Mouse (Mus musculus) CH12.LX (cell line): ENCODE data around the gene Hcn4. TPM values are rescaled to one million over a fixed set of nuclear protein-coding genes. Genes with fewer than 3 reads are reported as not detected.

Source experiments
- DNase-seq: peaks from one replicate; pipeline ENCODE4 v3.0.0-alpha.2; 2013; ENCODE audit errors: extremely low read depth
- H3K27ac ChIP-seq: 2 replicates; pipeline ENCODE4 v1.5.1; 2012; ENCODE audit warnings: low read depth, mild to moderate bottlenecking, control low read depth, moderate library complexity; ENCODE audit not compliant: insufficient read depth
- H3K27me3 ChIP-seq: replicated peaks from 2 replicates; pipeline ENCODE3; 2012; ENCODE audit warnings: inconsistent platforms
- H3K36me3 ChIP-seq, 2 experiments: replicated peaks in 1 of 2; 2 replicates each; pipeline versions ENCODE3 to v1.6.1; 2012; ENCODE audit warnings: inconsistent platforms in 1 of 2, low read length in 1 of 2, mild to moderate bottlenecking in 1 of 2, mixed read lengths in 1 of 2, moderate library complexity in 1 of 2; ENCODE audit not compliant: control insufficient read depth in 1 of 2, insufficient read depth in 1 of 2
- H3K4me1 ChIP-seq, 2 experiments: 2 replicates each; pipeline ENCODE4 v1.6.1; 2012; ENCODE audit warnings: inconsistent platforms in 1 of 2, moderate library complexity in 1 of 2; ENCODE audit not compliant: insufficient read depth in 2 of 2, control insufficient read depth in 1 of 2
- H3K4me2 ChIP-seq: 2 replicates; pipeline ENCODE4 v1.6.1; 2012; ENCODE audit warnings: low read depth, mild to moderate bottlenecking, control low read depth; ENCODE audit not compliant: poor library complexity, insufficient read depth, severe bottlenecking
- H3K4me3 ChIP-seq, 3 experiments: fragments of 150-350 bp in 1 of 3; sonication (generic) in 1 of 3; replicated peaks in 1 of 3; 2 replicates each; pipeline versions ENCODE3 to v1.5.1; 2011 to 2012; ENCODE audit warnings: low read depth in 2 of 3, low read length in 2 of 3, mild to moderate bottlenecking in 2 of 3, moderate library complexity in 2 of 3, control low read depth in 1 of 3, improper control_type of control experiment in 1 of 3, inconsistent platforms in 1 of 3, mixed read lengths in 1 of 3; ENCODE audit not compliant: poor library complexity in 1 of 3
- H3K79me2 ChIP-seq: replicated peaks from 2 replicates; pipeline ENCODE4 v1.6.1; 2012; ENCODE audit warnings: mild to moderate bottlenecking, moderate library complexity; ENCODE audit not compliant: control insufficient read depth, poor library complexity, insufficient read depth, severe bottlenecking; ENCODE audit errors: extremely low read depth
- H3K9ac ChIP-seq: 2 replicates; pipeline ENCODE4 v1.6.1; 2012; ENCODE audit warnings: low read depth, mild to moderate bottlenecking, control low read depth, moderate library complexity; ENCODE audit not compliant: insufficient read depth
- H3K9me3 ChIP-seq: replicated peaks from 2 replicates; pipeline ENCODE3; 2012; ENCODE audit warnings: low read length, inconsistent platforms, mixed read lengths
- CTCF ChIP-seq, 2 experiments: IDR thresholded peaks in 1 of 2; conservative IDR thresholded peaks in 1 of 2; 2 replicates each; pipeline ENCODE4 v1.5.1; 2011 to 2012; ENCODE audit warnings: low read depth in 2 of 2, low read length in 2 of 2, improper control_type of control experiment in 1 of 2, inconsistent platforms in 1 of 2, mild to moderate bottlenecking in 1 of 2, moderate library complexity in 1 of 2
- EP300 ChIP-seq: IDR thresholded peaks from 2 replicates; pipeline ENCODE4 v1.6.1; 2011; ENCODE audit warnings: low read length, improper control_type of control experiment
- ETS1 ChIP-seq: conservative IDR thresholded peaks from 2 replicates; pipeline ENCODE4 v1.6.1; 2012; ENCODE audit warnings: low read depth, mild to moderate bottlenecking, inconsistent platforms, low read length, improper control_type of control experiment, moderate library complexity
- HCFC1 ChIP-seq: IDR thresholded peaks from 2 replicates; pipeline ENCODE4 v1.6.1; 2012; ENCODE audit warnings: low read depth, mild to moderate bottlenecking, inconsistent platforms, low read length, improper control_type of control experiment
- IRF4 ChIP-seq: IDR thresholded peaks from 2 replicates; pipeline ENCODE4 v1.6.1; 2014; ENCODE audit warnings: low read depth, mild to moderate bottlenecking, inconsistent platforms, low read length, improper control_type of control experiment
- JUN ChIP-seq: IDR thresholded peaks from 2 replicates; pipeline ENCODE4 v1.6.1; 2011; ENCODE audit warnings: low read depth, mild to moderate bottlenecking, low read length, improper control_type of control experiment, moderate library complexity; ENCODE audit not compliant: insufficient read depth
- JUND ChIP-seq: conservative IDR thresholded peaks from 2 replicates; pipeline ENCODE4 v1.6.1; 2011; ENCODE audit warnings: low read depth, low read length, improper control_type of control experiment
- KAT2A ChIP-seq: IDR thresholded peaks from 2 replicates; pipeline ENCODE4 v1.6.1; 2012; ENCODE audit warnings: low read length, improper control_type of control experiment, inconsistent platforms; ENCODE audit not compliant: insufficient replicate concordance
- MAFK ChIP-seq: IDR thresholded peaks from 2 replicates; pipeline ENCODE4 v1.6.1; 2011; ENCODE audit warnings: low read length, improper control_type of control experiment; ENCODE audit not compliant: insufficient replicate concordance
- MAX ChIP-seq: IDR thresholded peaks from 2 replicates; pipeline ENCODE4 v1.6.1; 2011; ENCODE audit warnings: low read length, improper control_type of control experiment
- MAZ ChIP-seq: IDR thresholded peaks from 2 replicates; pipeline ENCODE4 v1.6.1; 2012; ENCODE audit warnings: low read depth, mild to moderate bottlenecking, inconsistent platforms, low read length, improper control_type of control experiment, moderate library complexity
- MEF2A ChIP-seq: IDR thresholded peaks from 2 replicates; pipeline ENCODE4 v1.6.1; 2014; ENCODE audit warnings: low read depth, mild to moderate bottlenecking, inconsistent platforms, low read length, improper control_type of control experiment, borderline replicate concordance
- MYC ChIP-seq: IDR thresholded peaks from 2 replicates; pipeline ENCODE4 v1.6.1; 2011; ENCODE audit warnings: low read depth, mild to moderate bottlenecking, improper control_type of control experiment, low read length
- NELFE ChIP-seq: IDR thresholded peaks from 2 replicates; pipeline ENCODE4 v1.6.1; 2011; ENCODE audit warnings: low read depth, low read length, improper control_type of control experiment
- PAX5 ChIP-seq: IDR thresholded peaks from 2 replicates; pipeline ENCODE4 v1.6.1; 2012; ENCODE audit warnings: low read length, inconsistent platforms, mixed read lengths
- RAD21 ChIP-seq: IDR thresholded peaks from 2 replicates; pipeline ENCODE4 v1.6.1; 2011; ENCODE audit warnings: low read depth, mild to moderate bottlenecking, low read length, improper control_type of control experiment, moderate library complexity
- SMC3 ChIP-seq: IDR thresholded peaks from 2 replicates; pipeline ENCODE4 v1.6.1; 2011; ENCODE audit warnings: low read depth, low read length, improper control_type of control experiment
- TBP ChIP-seq: conservative IDR thresholded peaks from 2 replicates; pipeline ENCODE4 v1.6.1; 2011; ENCODE audit warnings: low read depth, low read length, improper control_type of control experiment
- TCF12 ChIP-seq: IDR thresholded peaks from 2 replicates; pipeline ENCODE4 v1.6.1; 2014; ENCODE audit warnings: low read depth, mild to moderate bottlenecking, inconsistent platforms, low read length, improper control_type of control experiment
- UBTF ChIP-seq: IDR thresholded peaks from 2 replicates; pipeline ENCODE4 v1.6.1; 2012; ENCODE audit warnings: low read depth, mild to moderate bottlenecking, inconsistent platforms, low read length, improper control_type of control experiment, moderate library complexity
- ZC3H11A ChIP-seq: IDR thresholded peaks from 2 replicates; pipeline ENCODE4 v1.6.1; 2012; ENCODE audit warnings: low read depth, mild to moderate bottlenecking, inconsistent platforms, low read length, improper control_type of control experiment
- ZKSCAN1 ChIP-seq: IDR thresholded peaks from 2 replicates; pipeline ENCODE4 v1.6.1; 2012; ENCODE audit warnings: low read depth, inconsistent platforms, low read length, improper control_type of control experiment, borderline replicate concordance
- ZNF384 ChIP-seq: IDR thresholded peaks from 2 replicates; pipeline ENCODE4 v1.6.1; 2012; ENCODE audit warnings: low read depth, low read length, improper control_type of control experiment, inconsistent platforms
- dilution Hi-C: fragments of 300-500 bp; cut with MboI; formaldehyde crosslinking; loops from 2 replicates; pipeline ENCODE4 v1.14.3; 2020; ENCODE audit warnings: low sequenced_read_pairs; ENCODE audit not compliant: extremely low pct_unique_long_range_greater_than_20kb, extremely low pct_ligation_motif_present
- in situ Hi-C: fragments of 300-500 bp; cut with MboI; formaldehyde crosslinking; loops from 3 replicates; pipeline ENCODE4 v1.14.3; 2019; ENCODE audit warnings: low sequenced_read_pairs, low pct_ligation_motif_present, low pct_unique_long_range_greater_than_20kb, mixed read lengths
- polyA plus RNA-seq: library from polyadenylated mRNA; unstranded; fragments of >175 nt; gene quantifications from 2 replicates; pipeline ENCODE4 v1.2.1, GENCODE M21; 2012; ENCODE audit warnings: low read depth; ENCODE audit not compliant: insufficient read length
- total RNA-seq, 2 experiments: library from RNA; depleted of rRNA; stranded (reverse); fragments of 300-350 nt in 1 of 2; fragments of >200 nt in 1 of 2; gene quantifications; 2 replicates each; pipeline ENCODE4 v1.2.3; 2012 to 2014

Gene Hcn4
- total and polyA plus RNA-seq, 3 experiments: 0.04 TPM; not detected in 2

DNA sequence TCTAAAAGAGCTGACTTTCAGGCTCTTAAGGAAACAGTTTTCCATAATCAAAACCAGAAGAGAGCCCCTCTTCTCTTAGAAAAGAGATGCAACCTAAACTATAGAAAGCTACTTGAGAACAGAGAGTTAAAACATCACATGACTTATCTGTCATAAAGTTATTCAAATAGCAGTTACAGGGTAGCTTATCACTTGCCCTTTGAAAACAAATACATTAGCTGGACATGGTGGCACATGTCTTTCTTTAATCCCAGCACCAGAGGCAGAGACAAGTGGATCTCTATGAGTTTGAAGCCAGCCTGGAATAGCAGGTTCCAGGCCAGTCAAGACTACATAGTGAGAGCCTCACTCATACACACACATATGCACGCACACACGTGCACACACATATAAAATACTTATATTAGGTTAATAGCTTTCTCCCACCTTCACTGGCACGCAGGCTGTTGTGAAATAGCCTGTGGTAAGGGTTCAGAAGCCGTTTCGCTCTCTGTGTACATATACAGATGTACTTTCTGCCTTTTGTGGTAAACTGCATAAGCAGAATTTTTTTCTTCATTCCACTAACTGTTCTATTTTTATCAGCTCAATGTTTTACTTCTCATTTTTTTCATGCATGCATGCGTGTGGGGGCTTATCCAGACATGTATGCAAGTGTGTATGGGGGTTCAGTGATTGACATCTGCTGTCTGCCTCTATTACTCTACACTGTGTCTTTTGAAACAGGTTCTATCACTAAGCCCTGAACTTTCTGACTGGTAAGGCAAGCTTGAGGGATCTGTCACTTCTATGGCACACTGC is 68.8 kb downstream of the Hcn4 start:
- Histone ChIP-seq H3K27ac (no peak overlapping the region), H3K79me2 (no peaks in the 10 kb centered on the region), H3K4me3 (no peak overlapping the region), H3K9me3 (no peaks in the 10 kb centered on the region), H3K4me2 (no peak overlapping the region), H3K9ac (no peak overlapping the region), H3K4me1 (peaks cover 0 to 9% of the 10 kb centered on the region in 2 experiments; a peak in 1 of 4 replicates)
- dilution Hi-C loops: no loop called here
- DNase-seq: no peak
- in situ Hi-C loops: no loop called here
- TF ChIP-seq ETS1: no peak
- TF ChIP-seq CTCF (conservative IDR thresholded peaks at IDR 0.05 in 1 of 2, IDR thresholded peaks at IDR 0.05 in 1 of 2; ENCODE audit: low read depth in 2 of 2, low read length in 2 of 2): no peak
- TF ChIP-seq, all 38 proteins: peak for 0
- H3K36me3 ChIP-seq: no peaks in the 10 kb centered on the region
- no peaks in the 10 kb centered on the region for H3K27me3 ChIP-seq

DNA sequence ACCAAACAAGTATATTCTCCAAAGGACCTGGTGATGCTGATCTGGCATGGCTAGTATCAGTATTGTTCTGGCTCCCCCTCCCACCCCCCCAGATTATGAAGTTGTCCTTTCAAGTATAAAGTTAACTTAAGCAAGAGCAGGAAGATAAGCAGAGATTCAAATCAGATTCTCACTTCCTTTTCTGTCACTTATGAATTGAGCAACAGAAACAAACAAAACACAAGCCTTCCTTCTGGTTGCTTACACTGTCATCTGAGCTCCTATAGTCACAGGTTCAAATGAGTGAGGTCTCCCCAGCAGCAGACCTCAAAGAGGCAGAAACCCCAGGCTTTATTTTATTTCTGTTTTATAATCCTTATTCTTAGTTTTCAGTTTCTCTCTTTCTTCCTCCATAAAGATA is 76.4 kb downstream of the Hcn4 start:
- Histone ChIP-seq H3K27ac (no peak overlapping the region), H3K9me3 (no peaks in the 10 kb centered on the region), H3K4me2 (peak overlapping the region; percentile 71), H3K9ac (no peak overlapping the region), H3K4me1 (peaks cover 5 to 22% of the 10 kb centered on the region in 2 experiments; a peak in 3 of 4 replicates), H3K79me2 (no peaks in the 10 kb centered on the region), H3K4me3 (no peak overlapping the region), H3K36me3 (no peaks in the 10 kb centered on the region), H3K27me3 (no peaks in the 10 kb centered on the region)
- in situ Hi-C loops (no loop called here), dilution Hi-C loops (no loop called here)
- DNase-seq: no peak
- TF ChIP-seq MYC: no peak
- TF ChIP-seq IRF4: peak; percentile 66
- no peak for TF ChIP-seq UBTF

GRCm38 (mm10) chr9:58902869-58903585 is 79.8 kb downstream of the Hcn4 start:
- no peak overlapping the region for H3K4me2 ChIP-seq
- H3K9ac ChIP-seq: no peak overlapping the region
- DNase-seq: peak; percentile 67
- no peak for TF ChIP-seq EP300
- TF ChIP-seq KAT2A: no peak
- TF ChIP-seq MAZ: no peak
- peak; percentile 77 for TF ChIP-seq SMC3
- TF ChIP-seq JUN: no peak; the same call in 1 of the 2 replicates
- TF ChIP-seq RAD21: peak; percentile 94
- TF ChIP-seq MAX: no peak
- TF ChIP-seq MAFK: no peak
- TF ChIP-seq ZC3H11A: peak; percentile 15; the same call in 1 of the 2 replicates
- TF ChIP-seq TBP: no peak
- TF ChIP-seq HCFC1: no peak
- TF ChIP-seq PAX5: no peak
- TF ChIP-seq MEF2A: peak; percentile 20; the same call in 1 of the 2 replicates
- no peak for TF ChIP-seq TCF12
- TF ChIP-seq NELFE: no peak
- no peak for TF ChIP-seq ZNF384
- no peak for TF ChIP-seq UBTF
- TF ChIP-seq JUND: no peak
- 0 out of 2 replicates have a peak, but pooled peaks have one; percentile 22 for TF ChIP-seq IRF4
- no peak for TF ChIP-seq ZKSCAN1

More at GRCm38 (mm10) chr9:58902869-58903585, 79.8 kb downstream of the Hcn4 start:
- H3K27ac ChIP-seq: no peak overlapping the region
- H3K27me3 ChIP-seq: no peaks in the 10 kb centered on the region
- no peaks in the 10 kb centered on the region for H3K9me3 ChIP-seq
- H3K79me2 ChIP-seq: no peaks in the 10 kb centered on the region
- peaks cover 5 to 22% of the 10 kb centered on the region in 2 experiments; a peak in 3 of 4 replicates for H3K4me1 ChIP-seq
- in situ Hi-C loops (no loop called here), dilution Hi-C loops (no loop called here)
- no peaks in the 10 kb centered on the region for H3K36me3 ChIP-seq
- no peak overlapping the region for H3K4me3 ChIP-seq
